Mouse (Mus musculus) monocyte, adult 5-6 weeks (primary cell): ENCODE results near the gene Rnf115. TPM values are rescaled to one million over a fixed set of nuclear protein-coding genes. Genes with fewer than 3 reads are reported as not detected.
A peak's percentile ranks its signal among the peaks of the same experiment; 100 is the strongest.
"Not testable (repeated sequence)": the region's sequence is repeated elsewhere in the genome, so short reads cannot be mapped to it uniquely, and the experiment has no call there.

Experiments used
- ATAC-seq: fragments of 153-309, 156-312 bp; replicated peaks from 2 replicates; pipeline ENCODE4 v1.8.0; 2017; ENCODE audit warnings: mild to moderate bottlenecking; ENCODE audit not compliant: low TSS enrichment, insufficient number of reproducible peaks, severe bottlenecking, poor library complexity, low FRiP score
- total RNA-seq: library from RNA; stranded (forward); fragments of 200-1000, 200-491, 200-594 nt; gene quantifications from 3 replicates; pipeline ENCODE4 v1.2.3, GENCODE M21; 2017

The Rnf115 gene
- 118 to 123 TPM (median 119 TPM) in 3 replicates for total RNA-seq

DNA sequence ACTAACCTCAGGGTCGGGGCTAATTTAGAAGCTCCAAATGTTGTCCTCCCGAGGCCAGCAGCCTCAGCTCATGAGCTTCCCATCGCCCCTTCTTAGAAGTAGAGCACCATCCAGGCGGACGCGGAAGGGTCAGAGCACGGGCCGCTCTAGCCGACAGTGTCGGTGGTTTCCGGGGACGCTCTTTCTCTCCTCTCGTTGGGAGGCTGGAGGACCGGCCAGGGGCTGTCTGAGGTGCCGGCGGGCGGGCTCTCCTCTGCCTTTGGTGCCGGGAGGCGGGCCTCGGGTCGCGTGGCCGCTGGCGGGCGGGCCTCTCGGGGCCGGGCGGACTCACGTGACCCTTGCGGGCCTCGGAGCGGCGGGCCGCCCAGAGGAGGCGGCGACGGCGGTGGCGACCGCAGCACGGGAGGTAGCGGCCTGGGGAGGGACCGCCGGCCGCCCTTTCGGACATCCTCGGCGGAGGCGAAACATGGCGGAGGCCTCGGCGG, at the start of gene Rnf115, which contains the start of gene Polr3c:
Gene Rnf115, plus strand, starts transcription at position 322 of the 485 bp plus-strand sequence.
Gene Polr3c, minus strand, starts transcription at position 286 of the 485 bp plus-strand sequence.
- peak; percentile 94 for ATAC-seq

DNA sequence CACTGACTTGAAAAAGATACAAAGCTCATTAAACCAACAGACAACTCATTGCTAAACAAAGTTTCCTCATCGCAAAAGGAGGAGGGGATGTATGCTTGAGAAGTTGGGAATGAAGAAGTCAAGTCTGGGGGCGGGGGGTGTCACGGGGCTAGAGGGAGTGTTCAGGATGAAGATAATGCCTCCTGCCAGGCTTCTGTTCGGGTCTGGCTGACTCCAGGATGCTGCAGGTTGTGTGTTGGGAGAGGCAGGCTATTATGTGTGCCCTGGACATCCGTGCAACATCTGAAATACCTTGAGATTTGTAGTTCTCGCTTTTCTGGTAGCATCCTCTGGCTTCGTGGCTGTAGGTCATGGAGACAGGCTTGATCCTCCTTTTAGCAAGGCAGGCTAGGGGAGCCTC, 49.0 kb upstream of the Rnf115 start:
- no peak for ATAC-seq

GRCm38 (mm10) chr3:96679159-96679674, 48.2 kb upstream of the Rnf115 start:
- ATAC-seq, result no peak

DNA sequence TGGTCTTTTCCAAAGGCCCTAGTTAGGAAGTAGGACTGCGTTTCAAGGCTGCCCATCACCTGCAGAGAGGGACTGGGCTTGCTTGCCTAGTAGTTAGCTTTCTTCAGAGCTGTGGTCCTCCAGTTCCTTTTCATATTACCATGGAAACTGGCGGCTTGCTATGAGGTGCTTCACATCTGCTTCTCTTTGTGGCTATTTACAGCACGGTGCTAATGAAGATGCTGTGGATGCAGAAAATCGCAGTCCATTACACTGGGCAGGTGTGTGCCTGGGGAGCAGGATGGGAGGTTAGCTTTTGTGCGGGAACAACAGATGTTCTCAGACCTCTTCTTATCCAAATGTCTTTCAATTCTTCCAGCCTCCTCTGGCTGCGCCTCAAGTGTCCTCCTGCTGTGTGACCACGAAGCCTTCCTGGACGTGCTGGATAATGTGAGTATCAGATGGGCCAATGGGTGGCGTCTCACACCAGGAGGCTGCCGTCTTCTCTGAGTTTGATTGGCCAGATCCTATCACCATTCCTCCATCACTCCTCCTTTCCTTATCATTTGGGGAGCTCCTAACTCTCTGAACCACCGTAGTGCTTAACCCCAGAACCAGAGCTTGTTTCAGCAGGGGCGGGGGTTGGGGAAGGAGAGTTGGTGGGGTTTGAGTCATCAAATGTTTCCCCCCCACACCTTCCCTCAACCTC, 47.1 kb upstream of the Rnf115 start:
- ATAC-seq, result no peak

- ATAC-seq, result no peak
Measured at GRCm38 (mm10) chr3:96683496-96683895, 44.0 kb upstream of the Rnf115 start.

GRCm38 (mm10) chr3:96684151-96684821, 43.2 kb upstream of the Rnf115 start:
- ATAC-seq, result no peak

DNA sequence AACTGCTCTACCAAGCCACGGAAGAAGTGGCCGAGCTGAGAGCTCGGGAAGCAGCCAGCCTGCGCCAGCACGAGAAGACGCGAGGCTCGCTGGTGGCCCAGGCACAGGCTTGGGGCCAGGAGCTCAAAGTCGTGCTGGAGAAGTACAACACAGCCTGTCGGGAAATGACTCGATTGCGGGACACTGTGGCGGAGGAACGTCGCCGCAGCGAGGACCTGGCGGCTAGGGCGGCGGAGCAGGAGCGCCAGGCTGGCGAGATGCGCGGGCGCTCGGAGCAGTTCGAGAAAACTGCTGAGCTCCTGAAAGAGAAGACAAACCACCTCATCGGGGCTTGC, 42.7 kb upstream of the Rnf115 start:
- no peak for ATAC-seq

- ATAC-seq, result not testable (repeated sequence)
Measured at GRCm38 (mm10) chr3:96686057-96686456, 41.4 kb upstream of the Rnf115 start.

DNA sequence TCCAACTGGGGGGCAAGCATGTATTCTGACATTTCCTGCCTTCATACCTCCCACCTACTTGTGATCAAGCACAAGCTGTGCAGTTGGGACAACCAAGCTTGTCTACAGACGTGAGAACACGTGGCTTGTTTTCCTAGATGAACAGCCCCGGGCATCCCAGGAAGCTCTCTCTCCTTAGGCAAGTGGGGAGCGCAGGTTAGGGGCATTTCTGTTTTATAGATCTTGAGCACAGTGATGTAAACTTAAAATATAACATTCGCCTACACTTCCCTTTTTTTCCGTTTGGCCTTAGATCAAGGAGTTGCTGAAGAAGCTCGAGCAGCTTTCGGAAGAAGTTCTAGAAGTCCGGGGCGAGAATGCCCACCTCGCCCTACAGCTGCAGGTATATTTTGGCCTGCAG, 38.6 kb upstream of the Rnf115 start:
- no peak for ATAC-seq

GRCm38 (mm10) chr3:96690298-96690697, 37.2 kb upstream of the Rnf115 start:
- 0 out of 2 replicates have a peak, but pooled peaks have one; percentile 36 for ATAC-seq

DNA sequence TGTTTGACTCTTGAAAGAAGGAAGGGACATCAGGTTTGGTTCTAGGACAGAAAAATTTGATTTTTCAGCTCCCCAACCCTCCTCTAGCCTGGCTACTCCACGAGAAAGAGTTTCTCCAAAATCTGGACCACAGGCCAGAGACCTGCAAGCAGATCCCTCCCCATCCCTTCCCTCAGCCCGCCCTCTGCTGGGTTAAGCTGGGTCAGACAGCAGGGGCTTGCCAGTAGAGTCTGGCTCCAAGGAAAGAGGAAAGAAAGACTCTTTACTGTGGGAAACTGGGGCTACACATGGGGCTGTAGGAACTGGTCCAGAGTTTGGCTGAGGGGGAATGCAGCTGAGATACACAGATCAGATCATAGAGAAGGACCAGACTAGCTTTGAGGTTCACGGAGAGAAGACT, 35.0 kb upstream of the Rnf115 start:
- no peak for ATAC-seq

DNA sequence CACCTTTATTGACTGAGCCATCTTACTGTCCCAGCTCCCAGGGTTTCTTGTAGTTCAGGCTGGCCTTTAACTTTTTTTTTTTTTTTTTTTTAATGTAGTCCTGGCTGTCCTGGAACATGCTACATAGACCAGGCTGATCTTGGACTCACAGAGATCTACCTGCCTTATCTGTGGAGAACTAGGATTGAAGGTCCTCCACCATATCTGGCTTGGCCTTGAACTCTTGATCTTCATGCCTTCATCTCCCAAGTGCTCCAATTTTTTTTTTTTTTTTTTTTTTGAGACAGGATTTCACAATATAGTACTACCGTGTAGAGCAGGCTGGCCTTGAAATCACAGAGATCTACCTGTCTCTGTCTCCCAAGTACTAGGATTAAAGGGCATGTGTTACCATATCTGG, 33.9 kb upstream of the Rnf115 start:
- no peak for ATAC-seq

DNA sequence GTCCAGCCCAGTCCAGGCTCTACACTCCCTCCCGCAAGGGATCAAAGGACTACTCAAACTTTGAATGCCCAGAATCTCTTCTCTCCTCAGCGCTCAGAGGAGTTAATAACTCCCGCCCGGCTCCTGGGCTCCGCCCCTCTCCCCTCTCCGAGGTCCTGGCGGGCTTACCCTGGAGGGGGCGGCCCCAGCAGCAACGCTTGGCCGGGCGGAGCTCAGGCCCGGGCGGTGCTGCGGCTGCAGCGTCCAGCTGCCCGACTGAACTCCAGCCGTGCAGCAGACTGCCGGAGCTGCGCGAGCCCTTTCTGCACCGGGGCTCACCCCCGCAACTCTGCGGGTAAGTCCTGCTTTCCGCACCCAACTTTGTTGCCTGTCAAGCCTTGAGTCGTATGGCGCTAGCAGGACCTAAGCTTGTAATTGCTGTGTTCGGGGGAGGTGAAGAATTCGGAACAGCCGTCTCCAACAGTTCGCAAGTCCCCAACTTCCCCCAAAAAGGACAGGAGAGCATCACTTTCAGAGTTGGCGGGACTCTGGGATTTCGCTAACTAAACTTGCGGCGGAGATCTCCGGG, 31.2 kb upstream of the Rnf115 start, which contains the start of gene Pias3:
Gene Pias3, plus strand, starts transcription at position 187 of the 568 bp plus-strand sequence.
- peak; percentile 51 for ATAC-seq

DNA sequence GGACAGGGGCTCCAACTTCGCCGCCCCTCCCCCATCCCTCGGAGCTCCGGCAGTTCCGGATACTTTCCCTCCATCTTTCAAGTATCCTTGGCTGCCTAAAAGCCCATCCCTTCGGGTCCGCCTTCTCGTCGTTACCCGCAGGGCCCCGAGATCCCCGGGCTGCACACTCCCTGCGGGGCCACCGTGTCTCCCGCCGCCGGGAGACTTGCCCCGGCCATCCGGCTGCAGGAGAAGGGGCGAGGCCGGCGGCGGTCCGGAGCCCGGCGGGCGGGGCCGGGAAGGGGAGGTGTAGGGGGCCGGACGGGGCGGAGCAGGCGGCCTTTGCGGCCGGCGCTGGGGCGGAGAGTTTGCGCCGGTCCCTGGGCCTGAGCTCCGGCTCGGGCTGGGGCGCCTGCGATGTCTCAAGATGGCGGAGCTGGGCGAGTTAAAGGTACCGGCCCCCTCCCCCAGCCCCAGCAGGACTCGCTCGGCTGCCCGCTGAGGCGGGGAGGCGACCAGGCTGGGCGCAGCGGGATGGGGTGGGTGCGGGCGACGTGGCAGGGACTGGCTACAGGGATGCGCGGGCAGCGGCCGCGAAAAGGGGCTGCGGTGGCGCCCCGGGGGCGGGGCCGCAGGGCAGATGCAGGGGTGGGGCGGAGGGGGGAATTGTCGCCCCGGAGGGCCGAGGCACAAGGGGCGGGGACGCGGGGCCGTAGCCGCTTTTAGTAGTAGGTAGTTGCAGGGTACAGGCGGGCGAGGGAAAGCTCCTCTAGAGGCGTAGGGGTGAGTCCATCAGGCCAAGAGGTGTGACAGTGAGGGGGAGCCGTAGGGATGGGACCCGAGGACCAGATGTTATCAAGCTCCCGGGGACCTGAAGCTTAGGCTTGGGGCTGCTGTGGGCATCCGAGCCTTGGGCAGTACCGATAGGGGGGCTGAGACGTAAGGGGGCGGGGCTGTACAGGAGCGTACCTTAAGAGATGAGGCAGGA, 30.4 kb upstream of the Rnf115 start:
- ATAC-seq, result peak; percentile 71

GRCm38 (mm10) chr3:96698993-96699690, 28.3 kb upstream of the Rnf115 start:
- ATAC-seq, result no peak

DNA sequence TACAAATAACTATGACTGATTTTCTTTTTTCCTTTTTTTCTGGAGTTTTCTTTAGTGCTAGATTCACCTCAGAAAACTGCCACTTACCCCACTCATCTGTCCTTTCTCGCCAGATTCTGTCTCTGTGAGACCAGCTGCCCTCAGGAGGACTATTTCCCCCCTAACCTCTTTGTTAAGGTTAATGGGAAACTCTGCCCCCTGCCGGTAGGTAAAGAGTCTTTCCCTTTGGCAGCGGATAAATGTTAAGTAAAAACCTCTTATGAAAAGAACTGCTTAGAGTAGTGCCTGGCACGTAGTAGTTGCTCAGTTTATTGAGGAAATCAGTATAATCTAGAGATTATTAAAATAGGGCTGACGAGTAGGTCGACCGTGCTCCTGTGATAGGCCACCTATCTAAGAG, 27.1 kb upstream of the Rnf115 start:
- no peak for ATAC-seq

DNA sequence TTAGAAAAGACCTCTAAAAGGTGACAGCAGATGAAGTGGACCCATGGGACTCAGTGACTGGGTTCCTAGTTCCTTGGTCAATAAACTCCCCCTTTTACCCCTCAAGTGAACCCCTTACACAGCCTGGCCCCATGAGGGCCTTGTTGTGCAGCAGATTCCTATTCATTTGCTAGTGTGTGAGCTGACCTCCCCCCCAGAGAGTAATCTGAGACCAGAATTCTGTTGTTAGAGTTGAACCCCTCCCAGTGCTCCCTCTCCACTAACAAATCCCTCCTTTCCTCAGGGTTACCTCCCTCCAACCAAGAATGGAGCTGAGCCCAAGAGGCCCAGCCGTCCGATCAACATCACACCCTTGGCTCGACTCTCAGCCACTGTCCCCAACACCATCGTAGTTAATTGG, 26.5 kb upstream of the Rnf115 start:
- no peak for ATAC-seq

DNA sequence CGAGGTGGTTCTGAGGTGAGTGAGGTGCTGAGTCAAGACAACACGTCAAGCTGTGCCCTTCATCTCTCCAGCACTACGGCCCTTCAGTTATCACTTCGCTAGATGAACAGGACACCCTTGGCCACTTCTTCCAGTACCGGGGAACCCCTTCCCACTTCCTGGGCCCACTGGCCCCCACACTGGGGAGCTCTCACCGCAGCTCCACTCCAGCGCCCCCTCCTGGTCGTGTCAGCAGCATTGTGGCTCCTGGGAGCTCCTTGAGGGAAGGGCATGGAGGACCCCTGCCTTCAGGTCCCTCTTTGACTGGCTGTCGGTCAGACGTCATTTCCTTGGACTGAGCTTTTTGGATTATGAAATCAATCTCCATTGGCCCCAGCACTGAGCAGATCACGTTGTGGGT, 22.7 kb upstream of the Rnf115 start:
- ATAC-seq, result no peak
